Mouse (Mus musculus): ENCODE data around the gene Tfap4. TPM values are rescaled to one million over a fixed set of nuclear protein-coding genes. Genes with fewer than 3 reads are reported as not detected.

The Tfap4 gene
- total and polyA plus RNA-seq, 2 experiments from 2014 or later, result 7.0 to 7.8 TPM

GRCm38 (mm10) chr16:4570737-4571136 is 11.1 kb upstream of the Tfap4 start:
- Histone ChIP-seq H3K4me2 (ENCODE audit: low read depth, low read length) (no peak overlapping the region), H3K27me3 (ENCODE audit: insufficient read depth, low read length) (no peaks in the 10 kb centered on the region), H3K9ac (replicated peaks; ENCODE audit: low read length) (no peak overlapping the region), H3K27ac (no peak overlapping the region), H3K4me3 (ENCODE audit: low read length) (no peak overlapping the region), H3K4me1 (ENCODE audit: insufficient read depth, low read length) (no peaks in the 10 kb centered on the region), H3K9me3 (ENCODE audit: low read length) (no peaks in the 10 kb centered on the region), H3K36me3 (ENCODE audit: insufficient read depth, low read length) (no peaks in the 10 kb centered on the region)
- DNase-seq (ENCODE audit: low spot score) (no peak), ATAC-seq (no peak)
- 37% methylated on average over 4 of the region's 4 CpGs for WGBS
- no peak for TF ChIP-seq CTCF (IDR thresholded peaks at IDR 0.05; ENCODE audit: low read depth)

GRCm38 (mm10) chr16:4567912-4568311 is 8.3 kb upstream of the Tfap4 start:
- Histone ChIP-seq H3K4me3 (ENCODE audit: low read length) (no peak overlapping the region), H3K27me3 (ENCODE audit: insufficient read depth, low read length) (no peaks in the 10 kb centered on the region), H3K9ac (replicated peaks; ENCODE audit: low read length) (no peak overlapping the region), H3K27ac (no peak overlapping the region), H3K36me3 (ENCODE audit: insufficient read depth, low read length) (no peaks in the 10 kb centered on the region), H3K9me3 (ENCODE audit: low read length) (no peaks in the 10 kb centered on the region), H3K4me2 (ENCODE audit: low read depth, low read length) (no peak overlapping the region), H3K4me1 (ENCODE audit: insufficient read depth, low read length) (no peaks in the 10 kb centered on the region)
- peak; percentile 85 for TF ChIP-seq CTCF (IDR thresholded peaks at IDR 0.05; ENCODE audit: low read depth)
- ATAC-seq (0 out of 2 replicates have a peak, but pooled peaks have one; percentile 29), DNase-seq (ENCODE audit: low spot score) (peak; percentile 87)
- WGBS, result 19% methylated on average over 4 of the region's 4 CpGs

GRCm38 (mm10) chr16:4560145-4560952 is 695 bp upstream of the Tfap4 start:
- TF ChIP-seq CTCF (IDR thresholded peaks at IDR 0.05; ENCODE audit: low read depth), result peak; percentile 78
- under 1% methylated on average over 43 of the region's 43 CpGs for WGBS
- Histone ChIP-seq H3K9ac (replicated peaks; ENCODE audit: low read length) (peak overlapping the region; percentile 71), H3K4me3 (ENCODE audit: low read length) (peak overlapping the region; percentile 81), H3K4me1 (ENCODE audit: insufficient read depth, low read length) (peaks cover 15% of the 10 kb centered on the region), H3K27ac (peak overlapping the region; percentile 94), H3K4me2 (ENCODE audit: low read depth, low read length) (peak overlapping the region; percentile 94), H3K9me3 (ENCODE audit: low read length) (no peaks in the 10 kb centered on the region), H3K27me3 (ENCODE audit: insufficient read depth, low read length) (no peaks in the 10 kb centered on the region), H3K36me3 (ENCODE audit: insufficient read depth, low read length) (no peaks in the 10 kb centered on the region)
- DNase-seq (ENCODE audit: low spot score) (peak; percentile 68), ATAC-seq (peak; percentile 2; the same call in 1 of the 2 replicates)

GRCm38 (mm10) chr16:4558980-4559631 is 548 bp downstream of the Tfap4 start:
- Histone ChIP-seq H3K27ac (peak overlapping the region; percentile 94), H3K9ac (replicated peaks; ENCODE audit: low read length) (peak overlapping the region; percentile 71), H3K27me3 (ENCODE audit: insufficient read depth, low read length) (no peaks in the 10 kb centered on the region), H3K4me2 (ENCODE audit: low read depth, low read length) (peak overlapping the region; percentile 94), H3K9me3 (ENCODE audit: low read length) (no peaks in the 10 kb centered on the region), H3K36me3 (ENCODE audit: insufficient read depth, low read length) (no peaks in the 10 kb centered on the region), H3K4me3 (ENCODE audit: low read length) (peak overlapping the region; percentile 81), H3K4me1 (ENCODE audit: insufficient read depth, low read length) (peaks cover 15% of the 10 kb centered on the region)
- peak; percentile 76 for DNase-seq (ENCODE audit: low spot score)
- TF ChIP-seq CTCF (IDR thresholded peaks at IDR 0.05; ENCODE audit: low read depth), result no peak
- 0% methylated on average over 43 of the region's 43 CpGs for WGBS
- peak; percentile 58 for ATAC-seq

GRCm38 (mm10) chr16:4558384-4558979 is 1.2 kb downstream of the Tfap4 start:
- H3K27ac ChIP-seq, result peak overlapping the region; percentile 94
- ATAC-seq, result peak; percentile 92
- no peaks in the 10 kb centered on the region for H3K27me3 ChIP-seq (ENCODE audit: insufficient read depth, low read length)
- DNase-seq (ENCODE audit: low spot score), result peak; percentile 95
- peak overlapping the region; percentile 81 for H3K4me3 ChIP-seq (ENCODE audit: low read length)
- peak overlapping the region; percentile 71 for H3K9ac ChIP-seq (replicated peaks; ENCODE audit: low read length)
- peaks cover 15% of the 10 kb centered on the region for H3K4me1 ChIP-seq (ENCODE audit: insufficient read depth, low read length)
- WGBS, result under 1% methylated on average over 38 of the region's 38 CpGs
- no peaks in the 10 kb centered on the region for H3K36me3 ChIP-seq (ENCODE audit: insufficient read depth, low read length)
- H3K9me3 ChIP-seq (ENCODE audit: low read length), result no peaks in the 10 kb centered on the region
- no peak for TF ChIP-seq CTCF (IDR thresholded peaks at IDR 0.05; ENCODE audit: low read depth)
- peak overlapping the region; percentile 94 for H3K4me2 ChIP-seq (ENCODE audit: low read depth, low read length)

GRCm38 (mm10) chr16:4557949-4558348 is 1.7 kb downstream of the Tfap4 start:
- Histone ChIP-seq H3K4me1 (ENCODE audit: insufficient read depth, low read length) (peaks cover 15% of the 10 kb centered on the region), H3K9me3 (ENCODE audit: low read length) (no peaks in the 10 kb centered on the region), H3K27ac (peak overlapping the region; percentile 94), H3K4me2 (ENCODE audit: low read depth, low read length) (peak overlapping the region; percentile 94), H3K36me3 (ENCODE audit: insufficient read depth, low read length) (no peaks in the 10 kb centered on the region), H3K27me3 (ENCODE audit: insufficient read depth, low read length) (no peaks in the 10 kb centered on the region), H3K9ac (replicated peaks; ENCODE audit: low read length) (peak overlapping the region; percentile 71), H3K4me3 (ENCODE audit: low read length) (peak overlapping the region; percentile 81)
- ATAC-seq (peak; percentile 22), DNase-seq (ENCODE audit: low spot score) (peak; percentile 79)
- TF ChIP-seq CTCF (IDR thresholded peaks at IDR 0.05; ENCODE audit: low read depth), result no peak
- WGBS, result under 1% methylated on average over 19 of the region's 19 CpGs
